Mouse (Mus musculus): ENCODE measurements around the gene Dse.

DNA sequence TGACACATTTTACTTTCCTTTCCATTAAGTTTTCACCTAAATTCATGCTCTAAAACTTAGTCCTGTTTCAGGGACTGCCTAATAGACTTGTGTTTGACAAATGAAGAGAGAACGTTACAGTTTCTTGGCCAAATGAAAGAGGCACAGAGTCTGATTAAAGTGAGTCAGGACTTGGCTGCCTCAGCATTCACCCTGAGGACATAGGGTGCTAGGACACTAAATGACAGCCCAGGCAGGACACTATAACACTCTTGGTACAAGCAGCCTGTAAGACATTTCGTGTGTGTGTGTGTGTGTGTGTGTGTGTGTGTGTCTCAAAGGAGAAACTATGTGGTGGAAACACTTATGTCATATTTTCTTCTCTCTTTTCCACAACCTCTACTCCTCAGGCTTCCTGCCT, 38.6 kb upstream of the Dse start:
- no peak for TF ChIP-seq TAL1 (IDR thresholded peaks at IDR 0.05; ENCODE audit: low read length)
- TF ChIP-seq GATA1 (IDR thresholded peaks at IDR 0.05; ENCODE audit: low read length): no peak
